Mouse (Mus musculus) lung, postnatal 36 days (tissue): ENCODE measurements at regions not wholly inside any gene's neighbourhood (a gene's known extent, or its start where the extent isn't known, plus 50 kb on each side); places are given as distances from the start of the nearest gene placed in this dataset.

Experiments used
- DNase-seq: peaks from one replicate; pipeline ENCODE4 v3.0.0; 2022; ENCODE audit warnings: mixed read lengths

GRCm38 (mm10) chr9:34427711-34428110, 58.0 kb upstream of the Kirrel3 start:
- peak; percentile 32 for DNase-seq
